Mouse (Mus musculus): Measurements from ENCODE around the gene Cpm.

DNA sequence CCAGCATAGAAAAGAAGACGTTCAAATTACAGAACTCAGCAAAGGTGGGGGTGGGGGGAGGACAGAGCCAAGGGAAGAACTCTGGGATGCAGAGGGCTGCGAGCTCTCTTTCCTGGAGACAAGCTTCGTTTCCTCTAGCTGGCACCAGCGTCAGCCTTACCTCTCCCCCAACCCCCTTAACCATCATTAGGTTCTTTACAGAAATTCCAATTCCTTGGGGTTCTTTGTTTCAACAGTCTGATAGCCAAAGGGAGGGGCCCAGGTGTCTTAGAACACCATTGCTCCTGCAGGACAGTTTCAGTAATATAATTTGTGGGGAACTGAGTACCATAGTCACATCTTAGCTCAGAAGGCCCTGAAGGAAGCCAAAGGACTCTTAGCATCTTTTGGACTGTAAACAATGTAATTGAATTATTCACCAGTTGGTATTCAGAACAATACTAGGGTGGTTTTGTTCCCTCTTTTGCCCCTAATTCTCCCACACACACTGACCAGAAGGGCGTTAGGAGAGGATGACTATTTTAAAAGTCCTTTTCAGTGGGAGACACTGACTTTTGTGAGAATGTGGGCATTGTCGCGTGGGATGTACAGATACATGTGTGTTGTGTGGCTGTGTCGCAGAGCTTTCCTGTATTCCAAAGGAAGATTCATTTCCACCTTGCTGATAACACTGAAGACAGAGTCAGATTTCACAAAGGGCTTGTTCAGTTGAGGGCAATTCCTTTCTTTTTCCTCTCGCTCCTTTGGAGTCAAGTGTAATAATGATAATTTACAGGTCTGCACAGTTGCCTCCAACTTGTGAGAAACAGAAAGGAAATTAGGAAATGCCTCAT is 8.7 kb downstream of the Cpm start:
- TF ChIP-seq CTCF (IDR thresholded peaks at IDR 0.05; ENCODE audit: low read depth, low read length) (no peak), POLR2A (IDR thresholded peaks at IDR 0.05; ENCODE audit: extremely low read depth, insufficient read depth, low read length) (no peak)

Data from liver, adult 2 months (tissue).